21 mouse cellular contexts compared by ENCODE assay signal in the genomic region with DNA sequence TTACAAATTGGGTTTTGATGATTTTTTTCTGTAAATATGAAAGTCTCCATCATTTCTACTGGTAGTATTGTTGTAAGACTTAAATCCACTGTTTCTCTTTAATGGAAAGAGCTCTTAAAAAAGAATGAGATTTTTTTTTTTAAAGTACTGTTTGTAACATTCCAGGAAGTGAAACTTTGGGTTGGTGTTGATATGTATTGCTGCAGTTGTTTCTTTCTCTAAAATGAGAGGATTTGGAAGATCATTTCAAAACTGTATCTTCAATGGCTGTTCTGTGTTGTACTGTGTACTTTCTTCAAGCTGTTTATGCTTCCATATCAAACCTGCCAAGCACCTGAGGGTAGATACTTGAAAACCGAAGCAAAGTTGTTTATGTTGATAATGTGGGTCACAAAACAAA. TPM values are rescaled to one million over a fixed set of nuclear protein-coding genes. Genes with fewer than 3 reads are reported as not detected.
DNase-seq lines count a peak whose midpoint lies in the region; ATAC-seq and TF ChIP-seq lines count a peak whose summit lies in the region.
"Had no signal": no experiment of that assay in that cellular context is flagged by ENCODE, and none has a peak within 500 bp of the region (broad histone marks: within the 10 kb centered on the region; RNA-seq: fewer than 3 reads in every experiment).

No protein-coding gene starts in this region.

- H3K27me3 ChIP-seq in ES-Bruce4 (ENCODE audit: control insufficient read depth, insufficient read depth, low read length, poor library complexity, severe bottlenecking): no peaks in the 10 kb centered on the region
- H3K27me3 ChIP-seq in splenic B cell, adult 2 months (ENCODE audit: control insufficient read depth, insufficient read depth, low read length, poor library complexity, severe bottlenecking): no peaks in the 10 kb centered on the region
- H3K27me3 ChIP-seq in intestine, embryonic 16.5 days (replicated peaks; ENCODE audit: control insufficient read depth, insufficient read depth, low read length): no peaks in the 10 kb centered on the region
- H3K27me3 ChIP-seq: embryonic facial prominence, embryonic 12.5 days; forebrain, embryonic 15.5 days; hindbrain, embryonic 12.5 days had no signal

- peaks cover 5% of the 10 kb centered on the region for H3K4me1 ChIP-seq in ES-Bruce4 (ENCODE audit: control insufficient read depth, insufficient read depth, low read length)
- no peaks in the 10 kb centered on the region for H3K4me1 ChIP-seq in intestine, embryonic 16.5 days (ENCODE audit: control insufficient read depth, insufficient read depth, low read length)
- H3K4me1 ChIP-seq: hindbrain, embryonic 12.5 days had no signal

- TF ChIP-seq EP300 in ES-Bruce4 (IDR thresholded peaks at IDR 0.05; ENCODE audit: insufficient read depth, low read depth, low read length): no peak

- 53% methylated on average over 1 of the region's 1 CpGs for WGBS in intestine, embryonic 16.5 days

- H3K27ac ChIP-seq in layer of hippocampus, adult 2 months: peak overlapping the region; percentile 12; the same call in 1 of the 2 replicates
- peak overlapping the region; percentile 56 for H3K27ac ChIP-seq in ES-Bruce4 (ENCODE audit: insufficient read depth, low read length)
- no peak overlapping the region for H3K27ac ChIP-seq in intestine, embryonic 16.5 days (ENCODE audit: low read length)
- H3K27ac ChIP-seq: embryonic facial prominence, embryonic 12.5 days; forebrain, embryonic 15.5 days; hindbrain, embryonic 12.5 days had no signal

- peaks cover 3% of the 10 kb centered on the region for H3K36me3 ChIP-seq in ES-Bruce4 (ENCODE audit: control insufficient read depth, insufficient read depth, low read length, poor library complexity, severe bottlenecking)
- no peaks in the 10 kb centered on the region; the same call in 1 of the 2 replicates for H3K36me3 ChIP-seq in splenic B cell, adult 2 months (ENCODE audit: control insufficient read depth, insufficient read depth, low read length, poor library complexity, severe bottlenecking)
- H3K36me3 ChIP-seq in intestine, embryonic 16.5 days (ENCODE audit: control insufficient read depth, insufficient read depth, low read length): no peaks in the 10 kb centered on the region
- H3K36me3 ChIP-seq: embryonic facial prominence, embryonic 12.5 days; forebrain, embryonic 15.5 days; hindbrain, embryonic 12.5 days had no signal

- H3K4me2 ChIP-seq in intestine, embryonic 16.5 days (ENCODE audit: low read depth, low read length): no peak overlapping the region
- H3K4me2 ChIP-seq: embryonic facial prominence, embryonic 12.5 days; forebrain, embryonic 15.5 days; hindbrain, embryonic 12.5 days had no signal

- H3K9ac ChIP-seq in ES-Bruce4 (ENCODE audit: low read depth, poor library complexity, severe bottlenecking): no peak overlapping the region
- no peak overlapping the region for H3K9ac ChIP-seq in intestine, embryonic 16.5 days (ENCODE audit: low read depth, low read length)
- H3K9ac ChIP-seq: embryonic facial prominence, embryonic 12.5 days; forebrain, embryonic 15.5 days; hindbrain, embryonic 12.5 days had no signal

- TF ChIP-seq CTCF in layer of hippocampus, adult 2 months (conservative IDR thresholded peaks at IDR 0.05): no peak
- TF ChIP-seq CTCF in ES-Bruce4 (IDR thresholded peaks at IDR 0.05; ENCODE audit: low read depth, low read length): no peak

- DNase-seq in layer of hippocampus, adult 2 months (ENCODE audit: low spot score in 2 of 2): no peak
- no peak for DNase-seq in layer of hippocampus, adult 9-11 months
- peak; percentile 31 for DNase-seq in induced T-regulatory cell, adult 2 months (ENCODE audit: low read depth)
- peak; percentile 13 for DNase-seq in splenic B cell, adult 2 months (ENCODE audit: low read depth, low spot score)
- no peak for DNase-seq in cerebellum, adult 11 months
- DNase-seq in right cerebral cortex, postnatal 4 days: no peak
- DNase-seq: adrenal gland, adult 2 months; adrenal gland, postnatal 36 days; cerebellum, adult 11-12 months; cerebellum, adult 9-10 months; cerebellum, postnatal 25 days; gastrocnemius, postnatal 14 days; heart, adult 11 months; heart, postnatal 10 days; heart, postnatal 4 days had no signal

- H3K4me3 ChIP-seq in layer of hippocampus, adult 2 months: no peak overlapping the region
- H3K4me3 ChIP-seq in ES-Bruce4 (ENCODE audit: low read depth, low read length): no peak overlapping the region
- H3K4me3 ChIP-seq in intestine, embryonic 16.5 days (ENCODE audit: low read length): no peak overlapping the region
- H3K4me3 ChIP-seq: embryonic facial prominence, embryonic 12.5 days; forebrain, embryonic 15.5 days; hindbrain, embryonic 12.5 days had no signal

- no peaks in the 10 kb centered on the region for H3K9me3 ChIP-seq in ES-Bruce4 (replicated peaks; ENCODE audit: control insufficient read depth, insufficient read depth, low read length, poor library complexity, severe bottlenecking)
- H3K9me3 ChIP-seq in intestine, embryonic 16.5 days (ENCODE audit: control insufficient read depth, low read length): no peaks in the 10 kb centered on the region
- H3K9me3 ChIP-seq: embryonic facial prominence, embryonic 12.5 days; forebrain, embryonic 15.5 days; hindbrain, embryonic 12.5 days had no signal

- TF ChIP-seq POLR2A in ES-Bruce4 (IDR thresholded peaks at IDR 0.05; ENCODE audit: insufficient read depth, low read length): no peak

- no peak for ATAC-seq in intestine, embryonic 16.5 days
- ATAC-seq: forebrain, embryonic 15.5 days; hindbrain, embryonic 16.5 days had no signal

RNA-seq across cellular contexts. Expression of a gene that starts 15.1 kb away (rescaled TPM):
- 10 to 100 TPM; 82.8 to 83.4 TPM for total RNA-seq in layer of hippocampus, adult 2 months (2021)
- polyA plus RNA-seq in ES-Bruce4 (2011; ENCODE audit: insufficient read depth, insufficient read length, low read depth, missing spikeins): 462 and 491 TPM in 2 replicates
- polyA plus RNA-seq in intestine, embryonic 16.5 days (2015; fragmentation: Nextera tagmentation; extraction: Ambion mirVana): 34.9 and 35.3 TPM in 2 replicates

RNA-seq across cellular contexts. Expression of a gene that starts 46.3 kb away (rescaled TPM):
- total RNA-seq in layer of hippocampus, adult 2 months (2021): 10 to 100 TPM; 45.3 to 51.0 TPM
- polyA plus RNA-seq in ES-Bruce4 (2011; ENCODE audit: insufficient read depth, insufficient read length, low read depth, missing spikeins): 97.9 and 110 TPM in 2 replicates
- polyA plus RNA-seq in intestine, embryonic 16.5 days (2015; fragmentation: Nextera tagmentation; extraction: Ambion mirVana): 185 and 190 TPM in 2 replicates

Comparison
In these comparisons a context has a peak if more than half of its experiments do, and no peak if none do; other contexts are left out.
1. DNase-seq: peak in induced T-regulatory cell, adult 2 months (single experiment) and splenic B cell, adult 2 months (single experiment); none in layer of hippocampus, adult 2 months (0 of 2), layer of hippocampus, adult 9-11 months (single experiment), cerebellum, adult 11 months (single experiment) and right cerebral cortex, postnatal 4 days (single experiment).
2. RNA of a gene that starts 15.1 kb away (polyA plus RNA-seq): 462 to 491 TPM in ES-Bruce4; 34.9 to 35.3 TPM in intestine, embryonic 16.5 days; every median in the first group is over 10 times any median in the second.